Mouse (Mus musculus) myocyte (in vitro differentiated cells): Measurements from ENCODE around the gene Ano10. TPM values are rescaled to one million over a fixed set of nuclear protein-coding genes. Genes with fewer than 3 reads are reported as not detected.

Experiments
- H3K27me3 ChIP-seq: one replicate; pipeline ENCODE4 v1.6.1; 2011; ENCODE audit not compliant: control insufficient read depth, insufficient read depth, insufficient read length
- H3K36me3 ChIP-seq: one replicate; pipeline ENCODE4 v1.6.1; 2011; ENCODE audit not compliant: control insufficient read depth, insufficient read depth
- H3K4me2 ChIP-seq: one replicate; pipeline ENCODE4 v1.6.1; 2011; ENCODE audit warnings: low read depth, control low read depth
- H3K4me3 ChIP-seq: one replicate; pipeline ENCODE4 v1.5.1; 2011; ENCODE audit warnings: mild to moderate bottlenecking, control low read depth, moderate library complexity
- H3K79me2 ChIP-seq: one replicate; pipeline ENCODE4 v1.6.1; 2011; ENCODE audit not compliant: control insufficient read depth, insufficient read depth
- H3ac ChIP-seq: one replicate; pipeline ENCODE4 v1.6.1; 2011; ENCODE audit not compliant: control insufficient read depth, insufficient read length
- CEBPB ChIP-seq: IDR thresholded peaks from 2 replicates; pipeline ENCODE4 v1.6.1; 2011; ENCODE audit warnings: mild to moderate bottlenecking, moderate library complexity; ENCODE audit not compliant: poor library complexity, insufficient read depth, severe bottlenecking
- E2F4 ChIP-seq: IDR thresholded peaks from one replicate; pipeline ENCODE4 v1.6.1; 2011; ENCODE audit warnings: mild to moderate bottlenecking, control low read depth, moderate library complexity; ENCODE audit not compliant: insufficient read depth
- MAX ChIP-seq: IDR thresholded peaks from one replicate; pipeline ENCODE4 v1.6.1; 2011; ENCODE audit warnings: low read depth, mild to moderate bottlenecking, control low read depth
- MYOD1 ChIP-seq, 3 experiments: IDR thresholded peaks; one replicate each; pipeline ENCODE4 v1.6.1; 2011; ENCODE audit warnings: control low read depth in 2 of 3, low read depth in 2 of 3, mild to moderate bottlenecking in 2 of 3, moderate library complexity in 1 of 3; ENCODE audit not compliant: insufficient read length in 2 of 3, control insufficient read depth in 1 of 3
- MYOG ChIP-seq, 3 experiments: IDR thresholded peaks; one replicate each; pipeline ENCODE4 v1.6.1; 2011; ENCODE audit warnings: control low read depth in 2 of 3, low read depth in 2 of 3, mild to moderate bottlenecking in 2 of 3; ENCODE audit not compliant: insufficient read length in 2 of 3, control insufficient read depth in 1 of 3, insufficient read depth in 1 of 3
- POLR2A ChIP-seq: IDR thresholded peaks from one replicate; pipeline ENCODE4 v1.6.1; 2011; ENCODE audit warnings: low read depth, mild to moderate bottlenecking, control low read depth, moderate library complexity; ENCODE audit not compliant: insufficient read length
- POLR2AphosphoS2 ChIP-seq: IDR thresholded peaks from one replicate; pipeline ENCODE4 v1.6.1; 2011; ENCODE audit warnings: low read depth, control low read depth; ENCODE audit not compliant: insufficient read length
- REST ChIP-seq: IDR thresholded peaks from one replicate; pipeline ENCODE4 v1.6.1; 2011; ENCODE audit warnings: mild to moderate bottlenecking, control low read depth, moderate library complexity; ENCODE audit not compliant: insufficient read depth, insufficient read length
- SRF ChIP-seq: IDR thresholded peaks from one replicate; pipeline ENCODE4 v1.6.1; 2011; ENCODE audit warnings: low read depth; ENCODE audit not compliant: control insufficient read depth, insufficient read length
- TCF12 ChIP-seq: IDR thresholded peaks from one replicate; pipeline ENCODE4 v1.6.1; 2011; ENCODE audit warnings: mild to moderate bottlenecking, control low read depth; ENCODE audit not compliant: poor library complexity, insufficient read depth, severe bottlenecking
- TCF3 ChIP-seq: IDR thresholded peaks from one replicate; pipeline ENCODE4 v1.6.1; 2011; ENCODE audit warnings: low read depth, control low read depth; ENCODE audit not compliant: insufficient read length
- USF1 ChIP-seq: IDR thresholded peaks from one replicate; pipeline ENCODE4 v1.6.1; 2011; ENCODE audit warnings: low read depth, mild to moderate bottlenecking, control low read depth, moderate library complexity
- polyA plus RNA-seq: library from polyadenylated mRNA; unstranded; fragments of >200 nt; fragmentation: generic; extraction: Trizol; gene quantifications from one replicate; pipeline ENCODE4 v1.2.1, GENCODE M21; 2012; ENCODE audit warnings: missing spikeins

Gene Ano10
- polyA plus RNA-seq, 1 experiment, result 68.7 TPM

- H3K79me2 ChIP-seq, result no peaks in the 10 kb centered on the region
- H3ac ChIP-seq, result no peak overlapping the region
- no peak overlapping the region for H3K4me3 ChIP-seq
- TF ChIP-seq POLR2A (no peak), POLR2AphosphoS2 (no peak), REST (no peak), TCF12 (no peak), TCF3 (no peak), MAX (no peak), MYOD1 (IDR thresholded peaks at IDR 0.05; ENCODE audit: control insufficient read depth in 1 of 3, insufficient read length in 2 of 3, low read depth in 2 of 3) (no peak), USF1 (no peak), CEBPB (no peak), E2F4 (no peak), SRF (no peak), MYOG (IDR thresholded peaks at IDR 0.05; ENCODE audit: control insufficient read depth in 1 of 3, insufficient read depth in 1 of 3, insufficient read length in 2 of 3, low read depth in 2 of 3) (no peak)
- H3K4me2 ChIP-seq, result no peak overlapping the region
- H3K27me3 ChIP-seq, result no peaks in the 10 kb centered on the region
- peaks cover 10% of the 10 kb centered on the region for H3K36me3 ChIP-seq
Measured at GRCm38 (mm10) chr9:122265526-122266210, 28.6 kb downstream of the Ano10 start.

GRCm38 (mm10) chr9:122263140-122263539, 31.1 kb downstream of the Ano10 start:
- Histone ChIP-seq H3ac (no peak overlapping the region), H3K27me3 (no peaks in the 10 kb centered on the region), H3K4me3 (no peak overlapping the region), H3K36me3 (peaks cover 20% of the 10 kb centered on the region), H3K79me2 (no peaks in the 10 kb centered on the region), H3K4me2 (no peak overlapping the region)
- TF ChIP-seq MAX (no peak), TCF3 (no peak), TCF12 (no peak), USF1 (no peak), REST (no peak), POLR2AphosphoS2 (no peak), CEBPB (no peak), POLR2A (no peak), E2F4 (no peak), MYOG (IDR thresholded peaks at IDR 0.05; ENCODE audit: control insufficient read depth in 1 of 3, insufficient read depth in 1 of 3, insufficient read length in 2 of 3, low read depth in 2 of 3) (no peak)

GRCm38 (mm10) chr9:122254386-122254785, 39.8 kb downstream of the Ano10 start:
- H3K27me3 ChIP-seq, result no peaks in the 10 kb centered on the region
- peaks cover 14% of the 10 kb centered on the region for H3K36me3 ChIP-seq
- no peaks in the 10 kb centered on the region for H3K79me2 ChIP-seq

GRCm38 (mm10) chr9:122252113-122252512, 42.1 kb downstream of the Ano10 start:
- Histone ChIP-seq H3K79me2 (no peaks in the 10 kb centered on the region), H3ac (no peak overlapping the region), H3K27me3 (no peaks in the 10 kb centered on the region), H3K4me3 (no peak overlapping the region), H3K36me3 (peaks cover 12% of the 10 kb centered on the region), H3K4me2 (no peak overlapping the region)
- TF ChIP-seq SRF, result no peak
- no peak for TF ChIP-seq MYOG (IDR thresholded peaks at IDR 0.05; ENCODE audit: control insufficient read depth in 1 of 3, insufficient read depth in 1 of 3, insufficient read length in 2 of 3, low read depth in 2 of 3)
- no peak for TF ChIP-seq USF1
- TF ChIP-seq MAX, result no peak
- TF ChIP-seq TCF3, result no peak
- TF ChIP-seq CEBPB, result no peak
- no peak for TF ChIP-seq E2F4
- no peak for TF ChIP-seq TCF12
- no peak for TF ChIP-seq MYOD1 (IDR thresholded peaks at IDR 0.05; ENCODE audit: control insufficient read depth in 1 of 3, insufficient read length in 2 of 3, low read depth in 2 of 3)
- no peak for TF ChIP-seq POLR2AphosphoS2
- no peak for TF ChIP-seq POLR2A
- no peak for TF ChIP-seq REST

More at GRCm38 (mm10) chr9:122254386-122254785, 39.8 kb downstream of the Ano10 start:
- no peak overlapping the region for H3K4me3 ChIP-seq
- no peak overlapping the region for H3ac ChIP-seq
- TF ChIP-seq TCF12 (no peak), E2F4 (no peak), MAX (no peak), MYOD1 (IDR thresholded peaks at IDR 0.05; ENCODE audit: control insufficient read depth in 1 of 3, insufficient read length in 2 of 3, low read depth in 2 of 3) (no peak), POLR2AphosphoS2 (no peak), MYOG (IDR thresholded peaks at IDR 0.05; ENCODE audit: control insufficient read depth in 1 of 3, insufficient read depth in 1 of 3, insufficient read length in 2 of 3, low read depth in 2 of 3) (no peak), TCF3 (no peak), USF1 (no peak), CEBPB (no peak), SRF (no peak), REST (no peak)
- no peak overlapping the region for H3K4me2 ChIP-seq
